Mouse (Mus musculus) heart, postnatal 0 days (tissue): ENCODE measurements around the gene Lcor. TPM values are rescaled to one million over a fixed set of nuclear protein-coding genes. Genes with fewer than 3 reads are reported as not detected.

Source experiments
- ATAC-seq: fragments of 200-750 bp; cut with Nextera tagmentation; 2 replicates; pipeline ENCODE4 v1.8.0; 2017; ENCODE audit warnings: low read depth, moderate number of reproducible peaks, moderate library complexity; ENCODE audit not compliant: insufficient read depth
- DNase-seq: peaks from one replicate; pipeline ENCODE4 v3.0.0-alpha.2; 2016; ENCODE audit warnings: low spot score
- H3K27ac ChIP-seq: fragments of 300-500 bp; sonication (generic); 2 replicates; pipeline ENCODE4 v1.5.1; 2014; ENCODE audit warnings: low read depth, mild to moderate bottlenecking
- H3K27me3 ChIP-seq: fragments of 300-500 bp; sonication (generic); 2 replicates; pipeline ENCODE4 v1.6.1; 2014; ENCODE audit warnings: low read length, mixed read lengths; ENCODE audit not compliant: control insufficient read depth, insufficient read depth
- H3K36me3 ChIP-seq: fragments of 300-500 bp; sonication (generic); replicated peaks from 2 replicates; pipeline ENCODE4 v1.6.1; 2014; ENCODE audit warnings: low read length, mixed read lengths; ENCODE audit not compliant: control insufficient read depth, insufficient read depth
- H3K4me1 ChIP-seq: fragments of 300-500 bp; sonication (generic); 2 replicates; pipeline ENCODE4 v1.6.1; 2014; ENCODE audit warnings: antibody characterized with exemption; ENCODE audit not compliant: control insufficient read depth, insufficient read depth
- H3K4me2 ChIP-seq: fragments of 300-500 bp; sonication (generic); 2 replicates; pipeline ENCODE4 v1.6.1; 2014; ENCODE audit warnings: low read depth, mild to moderate bottlenecking, low read length, moderate library complexity
- H3K4me3 ChIP-seq: fragments of 300-500 bp; sonication (generic); 2 replicates; pipeline ENCODE4 v1.5.1; 2014; ENCODE audit warnings: low read depth, low read length
- H3K9ac ChIP-seq: fragments of 300-500 bp; sonication (generic); replicated peaks from 2 replicates; pipeline ENCODE4 v1.6.1; 2014; ENCODE audit warnings: low read depth, low read length, mixed read lengths
- H3K9me3 ChIP-seq: fragments of 300-500 bp; sonication (generic); replicated peaks from 2 replicates; pipeline ENCODE4 v1.6.1; 2016; ENCODE audit warnings: low read length; ENCODE audit not compliant: control insufficient read depth
- CTCF ChIP-seq: IDR thresholded peaks from 2 replicates; pipeline ENCODE4 v1.5.1; 2016; ENCODE audit warnings: antibody characterized with exemption, control low read depth, low read depth
- EP300 ChIP-seq: IDR thresholded peaks from 2 replicates; pipeline ENCODE4 v1.6.1; 2016; ENCODE audit warnings: antibody characterized with exemption, low read depth
- WGBS: fragments of 180-500 bp; shearing (Covaris S2); extraction: QIAGEN DNeasy Blood & Tissue Kit; methylation state at CpG from one replicate; pipeline ENCODE4 v1.1.7; 2014; 5-methylcytosine and 5-hydroxymethylcytosine counted together
- polyA plus RNA-seq: library from polyadenylated mRNA; unstranded; fragments of >200 nt; fragmentation: Nextera tagmentation; extraction: Ambion mirVana; gene quantifications from 2 replicates; pipeline ENCODE4 v1.2.1, GENCODE M21; 2015
- total RNA-seq: library from RNA; depleted of rRNA; stranded (reverse); fragments of >200 nt; gene quantifications from 2 replicates; pipeline ENCODE4 v1.2.3, GENCODE M21; 2014; ENCODE audit warnings: low replicate concordance; rRNA removed

The Lcor gene
- total RNA-seq (7.0 and 8.0 TPM in 2 replicates), polyA plus RNA-seq (5.8 and 7.5 TPM in 2 replicates)

DNA sequence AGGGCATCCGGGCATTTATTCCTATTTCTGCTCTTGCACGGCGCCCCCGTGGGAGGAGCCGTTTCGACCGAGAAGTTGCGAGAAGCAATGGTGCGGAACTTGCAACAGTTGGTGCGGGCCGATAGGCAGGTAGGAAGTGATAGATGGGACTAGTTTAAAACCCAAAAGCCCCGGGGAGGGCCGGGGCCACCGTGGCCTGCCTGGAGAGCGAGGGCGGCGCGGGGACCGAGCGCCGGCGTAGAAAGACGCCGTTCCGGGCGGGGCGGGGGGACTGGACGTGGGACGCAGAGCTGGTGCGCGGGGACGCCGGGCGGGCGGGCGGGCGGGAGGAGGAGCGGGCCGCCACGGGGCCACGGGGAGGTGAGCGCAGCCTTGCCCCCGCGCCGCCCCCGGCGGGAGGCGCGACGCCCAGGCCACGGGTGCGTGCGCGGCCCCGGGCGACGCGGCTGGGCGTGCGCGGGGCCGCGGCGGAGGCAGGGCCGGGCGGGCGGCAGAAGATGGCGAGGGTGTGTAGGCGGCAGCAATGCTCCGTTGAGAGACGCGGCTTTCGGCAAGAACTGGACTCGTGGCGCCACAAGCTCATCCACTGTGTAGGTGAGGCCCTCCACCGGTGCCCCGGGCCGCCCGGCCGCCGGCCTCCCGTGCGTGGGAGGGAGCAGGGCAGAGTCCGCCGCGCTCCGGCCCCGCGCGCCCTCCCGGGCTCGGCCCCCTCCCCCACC is at the start of gene Lcor:
Gene Lcor (plus strand): TSS at position 448 of the 719 bp plus-strand sequence.
- Histone ChIP-seq H3K9ac (peak within 1 kb of the TSS; percentile 93), H3K4me2 (peak within 1 kb of the TSS; percentile 88), H3K4me3 (peak within 1 kb of the TSS; percentile 95), H3K36me3 (0 out of 2 replicates have a peak, but pooled peaks cover 4% of the 10 kb centered on the region), H3K27me3 (no peaks in the 10 kb centered on the region), H3K4me1 (peaks cover 4% of the 10 kb centered on the region; the same call in 1 of the 2 replicates), H3K9me3 (no peaks in the 10 kb centered on the region), H3K27ac (peak within 1 kb of the TSS; percentile 99)
- peak; percentile 83 for DNase-seq
- no peak for TF ChIP-seq CTCF
- no peak for TF ChIP-seq EP300
- WGBS = under 1% methylated on average over 59 of the region's 92 CpGs
- ATAC-seq = peak; percentile 93

DNA sequence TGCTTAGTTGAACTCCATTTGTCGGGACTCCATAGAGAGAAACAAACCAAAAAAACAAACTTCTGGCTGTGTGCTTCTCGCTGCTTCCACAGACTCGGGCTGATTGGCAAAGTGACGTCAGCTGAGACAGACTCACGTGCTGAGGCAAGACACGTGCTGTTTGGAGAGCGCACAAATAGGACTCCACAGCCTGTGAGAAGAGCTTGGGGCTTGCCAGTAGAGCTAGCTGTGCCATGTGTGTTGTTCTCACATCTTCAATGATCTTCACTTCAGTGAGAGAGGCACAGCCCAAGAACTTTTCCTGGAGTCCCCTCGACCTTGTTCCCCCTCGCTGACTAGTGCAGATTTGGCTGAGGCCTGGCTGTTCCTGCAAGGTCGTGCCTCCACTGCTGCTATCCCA is 47.1 kb upstream of the Lcor start:
- Histone ChIP-seq H3K4me3 (no peak overlapping the region), H3K9me3 (no peaks in the 10 kb centered on the region), H3K27ac (no peak overlapping the region), H3K4me2 (no peak overlapping the region), H3K9ac (no peak overlapping the region), H3K36me3 (no peaks in the 10 kb centered on the region), H3K27me3 (no peaks in the 10 kb centered on the region), H3K4me1 (no peaks in the 10 kb centered on the region)
- WGBS = 76% methylated on average over 10 of the region's 10 CpGs
- no peak for ATAC-seq
- TF ChIP-seq EP300 = no peak
- TF ChIP-seq CTCF = no peak
- no peak for DNase-seq

DNA sequence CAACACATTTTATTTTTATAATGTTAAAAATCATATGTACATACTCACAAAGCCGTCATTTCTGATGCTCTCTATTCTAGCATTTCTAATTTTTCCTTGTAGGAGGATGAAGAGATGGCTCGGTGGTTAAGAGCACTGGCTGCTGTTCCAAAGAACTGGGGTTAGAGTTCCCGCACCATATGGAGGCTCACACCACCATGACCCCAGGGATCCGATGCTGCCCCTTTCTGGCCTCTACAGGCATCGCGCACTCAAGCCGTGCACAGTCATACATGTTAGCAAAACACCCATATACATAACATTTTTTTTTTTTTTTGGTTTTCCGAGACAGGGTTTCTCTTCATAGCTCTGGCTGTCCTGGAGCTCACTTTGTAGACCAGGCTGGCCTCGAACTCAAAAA is 46.0 kb upstream of the Lcor start:
- 91% methylated on average over 9 of the region's 9 CpGs for WGBS
- DNase-seq = no peak
- no peak for TF ChIP-seq CTCF
- no peak for TF ChIP-seq EP300

DNA sequence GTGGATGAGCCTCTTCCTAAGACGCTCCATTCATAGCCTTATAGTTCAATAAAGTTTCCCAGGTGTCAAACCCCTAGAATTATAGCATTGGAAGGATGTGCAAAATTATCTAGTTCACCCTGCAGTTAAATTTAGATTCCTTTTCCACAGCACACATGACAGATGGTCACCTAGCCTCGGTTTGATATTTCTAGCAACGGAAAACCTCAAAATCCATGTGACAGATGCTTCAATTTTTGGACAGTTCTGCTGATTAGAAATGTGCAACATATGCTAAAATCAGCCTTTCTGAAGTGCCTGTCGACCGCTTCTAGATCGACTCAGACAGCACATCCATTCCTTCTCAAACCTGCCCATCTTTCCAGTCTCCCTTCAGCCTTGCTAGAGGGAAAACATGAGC is 43.5 kb upstream of the Lcor start:
- no peak overlapping the region for H3K4me3 ChIP-seq
- no peak overlapping the region for H3K4me2 ChIP-seq
- H3K9me3 ChIP-seq = no peaks in the 10 kb centered on the region
- H3K36me3 ChIP-seq = no peaks in the 10 kb centered on the region
- no peak for ATAC-seq
- WGBS = 75% methylated on average over 6 of the region's 6 CpGs
- H3K27ac ChIP-seq = no peak overlapping the region
- no peak overlapping the region for H3K9ac ChIP-seq
- 0 out of 2 replicates have a peak, but pooled peaks cover 9% of the 10 kb centered on the region for H3K27me3 ChIP-seq
- H3K4me1 ChIP-seq = peaks cover 6% of the 10 kb centered on the region; the same call in 1 of the 2 replicates
- DNase-seq = no peak
- TF ChIP-seq CTCF = no peak
- no peak for TF ChIP-seq EP300

More for the DNA sequence above, 46.0 kb upstream of the Lcor start:
- Histone ChIP-seq H3K4me3 (no peak overlapping the region), H3K36me3 (no peaks in the 10 kb centered on the region), H3K27ac (no peak overlapping the region), H3K4me1 (no peaks in the 10 kb centered on the region), H3K27me3 (0 out of 2 replicates have a peak, but pooled peaks cover 5% of the 10 kb centered on the region), H3K4me2 (no peak overlapping the region), H3K9me3 (no peaks in the 10 kb centered on the region), H3K9ac (no peak overlapping the region)
- ATAC-seq = no peak

DNA sequence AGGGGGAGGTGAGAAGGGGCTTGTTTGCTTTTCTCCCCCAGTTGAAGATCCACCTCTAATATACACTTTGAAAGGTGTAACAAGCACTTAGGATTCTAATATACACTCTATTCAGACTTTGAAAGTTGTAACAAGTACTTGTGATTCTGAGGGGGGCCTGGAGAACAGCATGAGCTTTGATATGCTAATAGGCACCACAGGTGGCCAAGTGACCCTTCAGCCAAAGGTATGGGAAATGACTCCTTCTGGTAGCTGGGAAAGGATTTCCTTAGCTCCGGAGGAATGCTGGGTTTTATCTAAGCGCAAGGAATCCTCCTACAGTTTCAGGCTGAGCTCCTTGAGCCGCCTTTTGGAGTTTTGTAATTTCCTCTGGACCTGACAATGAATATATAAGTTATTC is 41.0 kb upstream of the Lcor start:
- no peak for TF ChIP-seq CTCF
- no peak for TF ChIP-seq EP300
- Histone ChIP-seq H3K27me3 (0 out of 2 replicates have a peak, but pooled peaks cover 9% of the 10 kb centered on the region), H3K4me3 (no peak overlapping the region), H3K27ac (no peak overlapping the region), H3K9ac (no peak overlapping the region), H3K36me3 (no peaks in the 10 kb centered on the region), H3K4me1 (peaks cover 6% of the 10 kb centered on the region; the same call in 1 of the 2 replicates), H3K9me3 (no peaks in the 10 kb centered on the region), H3K4me2 (no peak overlapping the region)
- DNase-seq (no peak), ATAC-seq (no peak)
- WGBS = 26% methylated on average over 3 of the region's 3 CpGs
